Mouse (Mus musculus) megakaryocyte, embryonic 14.5 days (primary cell): Measurements from ENCODE around the gene Smap1. TPM values are rescaled to one million over a fixed set of nuclear protein-coding genes. Genes with fewer than 3 reads are reported as not detected.

ENCODE experiments used
- H3K27me3 ChIP-seq: replicated peaks from 2 replicates; pipeline ENCODE3; 2012; ENCODE audit warnings: inconsistent platforms
- H3K36me3 ChIP-seq: replicated peaks from 2 replicates; pipeline ENCODE3; 2012; ENCODE audit warnings: low read length, inconsistent platforms, mixed read lengths
- H3K4me1 ChIP-seq: 2 replicates; pipeline ENCODE4 v1.6.1; 2012; ENCODE audit warnings: inconsistent platforms
- H3K4me3 ChIP-seq: replicated peaks from 2 replicates; pipeline ENCODE3; 2012; ENCODE audit warnings: moderate library complexity, mild to moderate bottlenecking, inconsistent platforms
- H3K9me3 ChIP-seq: 2 replicates; pipeline ENCODE4 v1.6.1; 2012; ENCODE audit warnings: inconsistent platforms
- FLI1 ChIP-seq: IDR thresholded peaks from 2 replicates; pipeline ENCODE4 v1.6.1; 2012; ENCODE audit warnings: low read length, inconsistent platforms, mixed read lengths
- GATA1 ChIP-seq: IDR thresholded peaks from 3 replicates; pipeline ENCODE4 v1.6.1; 2012; ENCODE audit warnings: mixed read lengths, low read length, inconsistent platforms, borderline replicate concordance
- polyA plus RNA-seq: library from polyadenylated mRNA; stranded (reverse); fragments of >175 nt; gene quantifications from 2 replicates; pipeline ENCODE4 v1.2.3, GENCODE M21; 2012; ENCODE audit warnings: low replicate concordance; ENCODE audit not compliant: insufficient read depth

The Smap1 gene
- polyA plus RNA-seq, 1 experiment: 31.9 TPM

DNA sequence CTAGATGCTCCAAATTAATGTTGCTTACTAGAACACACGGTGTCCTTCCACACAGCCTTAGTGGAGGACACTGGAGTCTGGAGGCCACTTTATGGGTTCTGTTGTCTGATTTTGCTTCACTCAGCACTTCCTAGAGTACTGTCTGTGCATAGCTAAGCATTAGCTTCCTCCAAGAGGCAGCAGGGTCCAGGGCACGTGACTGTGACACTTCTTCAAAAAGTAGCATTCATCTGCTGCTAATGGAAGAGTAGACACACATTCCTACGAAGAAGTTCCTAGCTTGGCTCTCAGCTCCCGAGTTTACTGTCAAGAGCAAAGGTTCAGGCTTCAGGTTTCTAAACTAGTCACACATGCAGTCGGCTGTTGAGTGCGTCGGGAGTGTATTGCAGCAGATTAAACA lies 78.3 kb downstream of the Smap1 start:
- Histone ChIP-seq H3K4me3 (no peak overlapping the region), H3K4me1 (peaks cover 9% of the 10 kb centered on the region), H3K27me3 (no peaks in the 10 kb centered on the region), H3K36me3 (peaks cover 96% of the 10 kb centered on the region), H3K9me3 (no peaks in the 10 kb centered on the region)
- TF ChIP-seq GATA1 (no peak), FLI1 (no peak)

DNA sequence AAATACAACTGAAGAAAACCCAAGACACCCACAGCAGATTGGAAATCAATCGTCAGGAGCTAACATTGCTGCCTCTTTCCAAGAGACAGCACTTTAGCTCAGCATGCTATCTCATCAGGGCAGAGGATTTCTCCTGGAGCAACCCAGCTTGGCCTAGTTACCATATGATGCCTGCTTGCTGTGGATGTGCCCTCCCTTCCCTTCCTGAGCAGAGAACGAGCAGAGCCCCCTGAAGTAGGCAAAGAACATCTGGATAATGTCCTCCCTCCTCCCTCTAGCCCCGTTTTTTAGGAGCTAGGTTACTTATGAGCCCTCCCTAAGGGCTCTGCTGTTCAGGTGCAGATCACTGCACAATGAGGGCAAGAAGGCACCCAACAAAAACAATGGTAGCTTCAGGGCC lies 79.5 kb downstream of the Smap1 start:
- Histone ChIP-seq H3K36me3 (peaks cover 87% of the 10 kb centered on the region), H3K27me3 (no peaks in the 10 kb centered on the region), H3K9me3 (no peaks in the 10 kb centered on the region), H3K4me3 (no peak overlapping the region), H3K4me1 (peaks cover 9% of the 10 kb centered on the region)
- no peak for TF ChIP-seq FLI1
- no peak for TF ChIP-seq GATA1

DNA sequence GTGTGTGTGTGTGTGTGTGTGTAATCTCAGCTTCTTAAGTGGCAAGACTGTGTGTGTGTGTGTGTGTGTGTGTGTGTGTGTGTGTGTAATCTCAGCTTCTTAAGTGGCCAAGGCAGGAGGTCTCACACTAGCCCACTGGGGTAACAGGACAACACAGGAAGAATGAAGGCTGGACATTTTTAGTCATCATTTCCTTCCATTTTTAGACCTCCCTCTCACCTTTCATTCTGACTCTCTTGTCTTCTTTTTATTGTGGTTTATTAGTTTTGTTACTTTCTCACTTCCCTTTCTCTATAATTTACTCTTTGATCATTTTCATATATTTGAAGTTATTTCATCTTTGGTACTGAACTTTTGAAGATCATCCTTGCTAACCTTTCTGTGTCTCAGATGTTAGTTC lies 81.2 kb downstream of the Smap1 start:
- Histone ChIP-seq H3K9me3 (no peaks in the 10 kb centered on the region), H3K4me1 (peaks cover 12% of the 10 kb centered on the region), H3K36me3 (peaks cover 72% of the 10 kb centered on the region), H3K4me3 (no peak overlapping the region), H3K27me3 (no peaks in the 10 kb centered on the region)
- no peak for TF ChIP-seq GATA1
- no peak for TF ChIP-seq FLI1

DNA sequence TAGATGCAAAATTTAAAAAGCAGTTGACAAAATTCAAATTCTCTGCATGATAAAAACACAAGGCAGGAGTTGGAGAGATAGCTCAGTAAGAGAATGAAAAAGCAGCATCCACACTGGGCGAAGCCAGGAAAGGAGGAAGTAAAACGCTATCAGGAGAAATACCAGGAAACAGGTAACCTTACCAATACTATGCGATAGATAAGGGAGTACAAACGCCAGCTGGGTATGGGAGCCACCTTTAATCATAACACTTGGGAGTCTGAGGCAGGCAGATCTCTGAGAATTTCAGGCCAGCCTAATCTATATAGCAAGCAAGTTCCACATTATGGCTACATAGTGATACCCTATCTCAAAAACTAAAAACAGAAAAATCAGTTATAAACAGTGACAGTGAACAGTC lies 85.5 kb downstream of the Smap1 start:
- H3K36me3 ChIP-seq: peaks cover 36% of the 10 kb centered on the region
- peaks cover 11% of the 10 kb centered on the region for H3K4me1 ChIP-seq
- TF ChIP-seq FLI1 (no peak), GATA1 (no peak)
- no peaks in the 10 kb centered on the region for H3K9me3 ChIP-seq
- H3K27me3 ChIP-seq: no peaks in the 10 kb centered on the region
- H3K4me3 ChIP-seq: no peak overlapping the region

DNA sequence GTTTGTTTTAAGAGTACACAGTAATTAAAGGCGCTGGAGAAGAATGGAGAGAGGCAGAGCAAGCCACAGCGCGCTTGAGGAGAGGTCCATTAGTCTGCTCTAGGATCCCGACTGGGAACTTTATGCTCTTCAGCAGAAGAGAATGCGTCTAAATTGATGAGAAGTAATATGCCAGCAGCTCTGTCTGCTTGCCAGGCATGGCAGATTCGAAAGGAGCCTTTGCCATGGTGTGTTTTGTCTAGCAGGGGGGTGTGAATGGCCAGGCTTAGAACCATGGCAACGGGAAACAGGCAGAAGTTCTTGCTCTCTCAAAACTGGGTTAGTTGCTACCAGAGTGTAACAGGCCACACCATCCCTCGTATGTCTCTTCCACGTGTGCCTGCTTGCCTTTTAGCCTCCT lies 87.3 kb downstream of the Smap1 start:
- Histone ChIP-seq H3K4me3 (no peak overlapping the region), H3K9me3 (no peaks in the 10 kb centered on the region; the same call in 1 of the 2 replicates), H3K36me3 (peaks cover 20% of the 10 kb centered on the region), H3K27me3 (no peaks in the 10 kb centered on the region), H3K4me1 (peaks cover 9% of the 10 kb centered on the region)
- TF ChIP-seq FLI1 (no peak), GATA1 (no peak)

DNA sequence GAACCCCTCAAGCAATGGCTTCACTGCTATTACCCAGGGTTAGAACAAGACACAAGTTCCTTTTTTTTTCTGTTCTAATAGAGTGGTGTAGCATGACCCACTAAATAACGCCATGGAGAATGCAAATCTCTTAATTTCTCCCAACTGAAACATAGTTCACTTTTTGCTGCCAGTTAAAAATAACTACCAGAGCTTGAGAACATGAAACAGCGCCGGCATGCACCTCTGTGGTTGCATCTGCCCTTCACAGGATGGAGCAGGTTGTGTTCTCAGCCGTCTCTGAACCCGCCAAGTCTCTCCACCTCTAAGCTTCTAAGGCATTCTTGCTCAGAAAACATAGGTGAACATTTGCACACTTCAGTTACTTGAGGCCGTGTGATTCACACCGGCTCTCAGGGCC lies 87.9 kb downstream of the Smap1 start:
- no peak overlapping the region for H3K4me3 ChIP-seq
- H3K27me3 ChIP-seq: no peaks in the 10 kb centered on the region
- TF ChIP-seq GATA1 (no peak), FLI1 (no peak)
- peaks cover 9% of the 10 kb centered on the region for H3K4me1 ChIP-seq
- H3K36me3 ChIP-seq: peaks cover 15% of the 10 kb centered on the region
- H3K9me3 ChIP-seq: no peaks in the 10 kb centered on the region; the same call in 1 of the 2 replicates

DNA sequence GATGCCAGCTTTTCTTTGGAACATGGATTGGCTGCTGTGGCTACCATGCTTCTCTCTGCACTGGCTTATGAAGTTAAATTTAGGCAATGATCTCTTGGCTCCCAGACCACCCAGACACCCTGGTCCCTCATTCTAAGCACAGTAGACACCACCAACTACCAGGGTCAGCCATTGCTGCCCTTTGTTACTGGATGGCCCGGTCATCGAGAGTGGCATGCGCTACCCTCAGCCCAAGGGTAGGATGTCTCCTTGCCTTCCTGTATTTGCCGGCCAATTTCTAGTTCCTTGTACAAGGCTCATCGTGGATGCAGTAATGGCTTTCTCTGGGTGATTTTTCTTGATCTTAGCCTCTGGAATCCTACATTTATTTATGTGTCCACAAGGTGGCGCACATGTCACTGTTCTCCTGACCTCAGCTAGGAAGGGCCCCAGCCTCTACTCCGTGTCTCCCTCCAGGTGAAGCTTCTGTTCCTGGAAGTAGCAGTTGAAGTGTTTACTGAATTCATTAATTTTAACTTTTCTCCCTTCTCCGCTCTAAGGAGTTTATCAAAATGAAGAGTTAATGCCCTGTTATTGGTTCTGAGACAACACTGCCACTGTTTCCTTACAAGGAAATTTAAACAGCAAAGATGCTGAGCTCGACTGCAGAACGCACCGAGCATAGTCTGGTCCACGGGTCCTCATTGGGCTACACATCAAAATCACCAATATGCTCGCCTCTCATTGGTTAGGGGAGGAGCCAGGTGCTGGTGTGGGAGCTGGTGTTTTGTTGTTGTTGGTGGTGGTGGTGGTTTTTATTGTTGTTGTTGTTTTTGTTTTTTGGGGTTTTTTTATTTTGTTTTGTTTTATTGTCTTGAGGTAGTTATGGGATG lies 95.0 kb downstream of the Smap1 start:
- no peak overlapping the region for H3K4me3 ChIP-seq
- H3K4me1 ChIP-seq: peaks cover 21% of the 10 kb centered on the region
- TF ChIP-seq FLI1 (no peak), GATA1 (no peak)
- H3K27me3 ChIP-seq: no peaks in the 10 kb centered on the region
- H3K36me3 ChIP-seq: no peaks in the 10 kb centered on the region
- no peaks in the 10 kb centered on the region; the same call in 1 of the 2 replicates for H3K9me3 ChIP-seq

DNA sequence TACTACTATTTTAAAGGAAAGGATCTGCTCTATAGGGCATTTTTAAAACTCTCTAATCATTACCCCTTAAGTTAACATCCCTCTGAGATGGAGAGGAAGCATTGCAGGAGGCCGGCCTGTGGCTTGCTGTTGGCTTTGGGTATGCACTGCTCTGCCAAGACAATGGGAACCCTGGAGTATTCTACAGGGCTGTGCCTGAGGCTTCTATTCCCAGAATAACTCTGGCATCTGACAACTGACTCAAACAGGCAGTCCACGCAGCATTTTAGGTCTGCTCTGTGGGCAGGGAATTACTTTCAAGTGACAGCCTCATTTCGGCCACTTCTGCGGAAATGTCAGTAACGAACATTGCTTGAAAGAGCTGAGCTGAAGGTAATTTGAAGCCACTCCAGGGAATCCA lies 100.5 kb downstream of the Smap1 start:
- TF ChIP-seq GATA1 (no peak), FLI1 (no peak)
- no peaks in the 10 kb centered on the region for H3K9me3 ChIP-seq
- H3K4me1 ChIP-seq: no peaks in the 10 kb centered on the region
- H3K4me3 ChIP-seq: no peak overlapping the region
- H3K36me3 ChIP-seq: no peaks in the 10 kb centered on the region
- H3K27me3 ChIP-seq: no peaks in the 10 kb centered on the region

DNA sequence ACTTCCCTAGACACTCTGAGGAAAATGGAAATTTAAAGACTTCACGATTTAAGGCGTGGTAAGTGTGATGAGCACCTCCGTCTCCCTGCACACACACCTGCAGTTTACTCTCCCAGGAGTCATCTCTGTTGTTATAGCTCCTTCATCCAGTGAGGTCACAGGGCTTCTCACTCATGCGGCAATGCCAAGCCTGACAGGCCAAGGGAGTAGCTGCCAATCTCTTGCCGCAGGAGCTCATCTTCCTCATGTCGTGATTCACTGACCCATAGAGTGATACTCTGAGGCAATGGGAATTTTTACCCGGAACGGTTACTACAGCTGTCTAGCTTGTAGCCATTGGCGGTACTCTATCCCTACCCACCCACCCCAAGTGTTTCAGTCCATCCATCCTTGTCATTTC lies 123.8 kb downstream of the Smap1 start:
- no peak overlapping the region for H3K4me3 ChIP-seq
- H3K9me3 ChIP-seq: no peaks in the 10 kb centered on the region
- H3K4me1 ChIP-seq: no peaks in the 10 kb centered on the region
- no peak for TF ChIP-seq FLI1
- no peak for TF ChIP-seq GATA1
- H3K36me3 ChIP-seq: no peaks in the 10 kb centered on the region
- H3K27me3 ChIP-seq: no peaks in the 10 kb centered on the region

Other genes with a start within 250 kb of the Smap1 start
- gene B3gat2, start 160.6 kb downstream of the Smap1 start, polyA plus RNA-seq: 0.01 TPM in 1 of 2 replicates, not detected in the other
- 1.8 TPM in 1 of 2 replicates, not detected in the other for gene Sdhaf4, start 83.3 kb upstream of the Smap1 start, polyA plus RNA-seq
- gene Fam135a, start 178.0 kb upstream of the Smap1 start, polyA plus RNA-seq: 0.60 TPM in 1 of 2 replicates, not detected in the other